Mouse (Mus musculus): ENCODE results near the gene Zscan5b.
A peak's percentile ranks its signal among the peaks of the same experiment; 100 is the strongest.
"Not testable (repeated sequence)": the region's sequence is repeated elsewhere in the genome, so short reads cannot be mapped to it uniquely, and the experiment has no call there.

The Zscan5b gene

DNA sequence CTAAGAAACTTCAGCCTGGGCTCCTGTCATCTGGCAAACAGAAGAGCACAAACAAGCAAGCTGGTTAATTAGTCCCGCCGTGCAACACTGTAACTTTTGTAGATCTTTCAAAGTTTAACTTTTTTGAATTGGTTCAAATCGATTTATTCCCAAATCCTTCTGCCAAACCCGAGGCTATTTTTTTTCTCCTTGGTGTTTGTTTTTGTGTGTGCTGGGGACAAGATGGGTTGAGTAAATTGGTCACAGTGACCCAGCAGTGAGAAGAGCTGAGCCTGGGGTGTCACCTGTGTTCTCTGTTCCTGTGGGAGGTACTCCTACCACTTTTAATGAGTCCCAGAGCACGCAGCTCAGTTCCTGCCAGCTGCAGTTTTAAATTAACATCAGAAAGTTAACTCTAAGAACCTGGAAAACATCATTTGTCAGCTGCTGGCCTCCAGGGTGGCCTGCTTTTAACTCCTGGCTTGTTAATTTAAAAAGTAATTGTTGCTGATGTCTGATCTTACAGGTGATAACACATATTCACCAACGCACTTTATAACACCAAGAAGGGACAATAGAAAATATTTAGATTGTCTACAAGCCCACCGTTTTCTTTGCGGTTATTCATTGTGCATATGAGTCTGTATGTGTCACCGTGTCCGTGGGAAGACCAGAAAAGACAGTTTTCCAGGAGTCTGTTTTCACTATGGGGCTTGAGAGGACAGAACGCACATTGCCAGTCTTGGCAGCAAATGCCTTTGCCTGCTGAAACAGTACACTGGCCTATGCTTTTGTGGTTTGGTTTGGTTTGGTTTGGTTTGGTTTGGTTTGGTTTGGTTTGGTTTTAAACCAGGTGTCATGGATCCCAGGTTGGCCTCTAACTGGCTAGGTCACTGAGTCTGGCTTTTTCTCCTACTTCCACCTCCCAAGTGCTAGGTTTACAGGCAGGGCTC, 22.5 kb downstream of the Zscan5b start:
- DNase-seq (ENCODE audit: low spot score in 2 of 2) = no peak

DNA sequence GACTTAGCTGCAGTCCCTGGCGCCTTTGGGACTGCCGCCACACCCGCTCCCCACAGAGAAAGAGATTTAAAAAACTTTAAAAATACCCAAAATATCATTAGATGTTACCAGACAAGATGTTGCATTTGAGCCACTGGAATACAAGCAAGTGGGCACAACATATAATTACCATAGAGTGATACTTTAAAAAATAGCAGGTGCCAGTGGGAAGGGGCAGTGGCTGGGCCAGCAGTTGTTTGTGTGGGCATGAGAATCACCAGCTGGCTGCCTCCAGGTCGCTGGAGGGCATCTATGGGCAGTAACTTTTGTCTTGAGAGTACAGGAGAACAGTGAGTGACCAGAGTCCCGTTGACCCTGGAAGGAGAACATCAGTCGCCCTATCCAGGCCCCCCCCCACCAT, 30.3 kb downstream of the Zscan5b start, which contains the start of gene Epp13:
Epp13 (plus strand) TSS at position 301 of the 400 bp plus-strand sequence.
- DNase-seq (ENCODE audit: low spot score in 2 of 2) = no peak

DNA sequence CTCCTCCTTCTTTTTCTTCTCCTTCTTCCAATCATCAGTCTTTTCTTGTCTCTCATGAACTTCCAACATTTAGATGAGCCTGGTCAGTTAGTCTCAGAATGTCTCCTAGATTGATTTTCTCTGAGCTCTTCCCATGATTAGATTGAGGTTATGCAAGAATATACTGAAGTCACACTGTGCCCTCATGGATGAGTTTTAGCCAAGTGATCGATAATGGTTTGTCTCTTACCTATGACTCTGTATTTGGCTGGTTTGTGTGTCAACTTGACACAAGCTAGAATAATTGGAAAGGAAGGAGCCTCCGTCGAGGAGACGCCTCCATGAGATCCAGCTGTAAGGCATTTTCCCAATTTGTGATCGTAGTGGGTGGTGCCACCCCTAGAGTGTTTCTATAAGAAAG, 32.4 kb downstream of the Zscan5b start:
- DNase-seq (ENCODE audit: low spot score in 2 of 2) = no peak

DNA sequence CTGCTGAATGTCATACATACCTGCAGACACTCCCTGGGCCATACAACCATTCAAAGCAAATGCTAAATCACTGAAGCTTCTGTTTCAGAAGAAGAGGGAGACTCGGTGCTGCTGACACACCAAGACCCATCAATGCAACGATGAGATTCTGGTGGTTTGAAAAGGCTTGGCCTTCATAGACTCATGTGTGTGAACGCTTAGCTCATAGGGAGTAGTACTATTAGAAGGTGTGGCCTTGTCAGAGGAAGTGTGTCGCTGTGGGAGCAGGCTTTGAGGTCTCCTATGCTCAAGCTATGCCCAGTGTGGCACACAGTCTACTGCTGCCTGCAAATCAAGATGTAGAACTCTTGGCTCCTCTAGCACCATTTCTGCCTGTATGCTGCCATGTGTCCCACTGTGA, 35.3 kb downstream of the Zscan5b start:
- no peak for DNase-seq (ENCODE audit: low spot score in 2 of 2)

DNA sequence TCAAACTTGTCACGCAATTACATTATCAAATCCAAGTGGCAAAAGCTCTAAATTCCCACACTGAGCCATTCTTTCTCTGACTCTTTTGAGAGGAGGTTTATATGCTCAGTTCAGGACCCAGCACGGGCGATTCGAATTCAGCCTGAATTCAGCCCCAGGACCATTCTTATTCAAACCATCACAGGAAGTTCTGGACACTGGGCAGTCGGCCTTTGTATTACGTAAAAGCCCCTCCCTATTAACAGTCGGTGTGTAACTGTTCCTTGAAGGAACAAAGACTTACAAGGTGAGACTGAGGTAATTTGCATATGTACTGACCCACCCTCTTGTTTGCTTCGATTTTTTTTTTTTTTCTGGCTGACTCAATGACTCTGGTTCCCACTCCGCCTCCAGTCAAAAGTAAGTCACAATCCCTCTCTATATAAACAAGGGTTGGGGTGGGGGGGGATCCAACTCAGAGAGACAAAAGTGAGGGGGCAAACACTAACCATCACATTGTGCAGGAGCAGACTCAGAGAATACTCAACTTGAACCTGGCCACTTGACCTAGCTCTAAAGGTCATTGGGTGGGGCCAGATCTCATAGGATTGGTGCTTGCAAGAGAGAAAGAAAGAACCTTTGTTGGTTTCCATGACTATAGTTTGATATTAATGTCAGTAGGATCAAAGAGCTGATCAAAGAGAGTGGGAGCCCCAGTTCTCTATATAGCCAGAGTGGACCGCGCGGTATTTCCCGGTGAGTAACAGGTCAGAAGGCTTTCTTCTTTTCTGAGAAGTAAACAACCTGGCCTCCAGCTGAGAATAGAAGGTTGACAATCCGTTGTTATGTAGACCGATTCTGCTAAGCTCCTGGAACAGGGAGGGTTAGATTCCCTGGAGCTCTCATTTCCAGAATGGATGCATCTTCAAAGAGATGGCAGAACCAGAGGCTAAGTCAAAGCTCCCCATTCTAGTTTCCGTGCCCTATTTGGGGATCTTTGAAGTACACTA, 36.4 kb downstream of the Zscan5b start:
- no peak for DNase-seq (ENCODE audit: low spot score in 2 of 2)

DNA sequence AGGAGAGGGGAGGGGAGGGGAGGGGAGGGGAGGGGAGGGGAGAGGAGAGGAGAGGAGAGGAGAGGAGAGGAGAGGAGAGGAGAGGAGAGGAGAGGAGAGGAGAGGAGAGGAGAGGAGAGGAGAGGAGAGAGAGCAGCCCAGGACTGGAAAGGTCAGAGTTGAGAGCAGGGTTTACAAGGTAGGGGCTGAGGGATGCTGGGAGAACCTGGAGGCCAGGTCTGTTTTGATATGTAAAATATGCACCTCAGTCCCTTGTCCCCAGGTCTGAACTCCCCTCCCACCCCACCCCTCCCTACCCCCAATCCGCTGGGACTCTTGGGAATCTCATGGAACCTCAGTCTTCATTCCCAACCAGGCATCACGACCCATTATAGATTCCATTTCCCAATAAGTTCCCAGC, 37.9 kb downstream of the Zscan5b start:
- DNase-seq (ENCODE audit: low spot score in 2 of 2) = not testable (repeated sequence)

DNA sequence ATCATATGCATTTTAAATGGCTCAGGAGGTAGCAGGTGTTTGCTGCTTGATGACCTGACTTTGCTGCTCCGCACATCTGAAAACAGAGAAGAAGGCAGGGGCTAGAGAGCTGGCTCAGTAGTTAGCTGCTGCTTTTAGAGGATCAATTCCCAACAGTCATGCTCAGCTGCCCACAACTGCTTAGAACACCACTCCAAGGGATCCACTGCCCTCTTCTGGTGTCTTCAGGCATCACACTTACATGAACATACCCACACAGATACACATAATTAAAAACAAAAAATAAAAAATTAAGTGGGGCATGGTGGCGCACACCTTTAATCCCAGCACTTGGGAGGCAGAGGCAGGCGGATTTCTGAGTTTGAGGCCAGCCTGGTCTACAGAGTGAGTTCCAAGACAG, 40.0 kb downstream of the Zscan5b start:
- no peak for DNase-seq (ENCODE audit: low spot score in 2 of 2)

DNA sequence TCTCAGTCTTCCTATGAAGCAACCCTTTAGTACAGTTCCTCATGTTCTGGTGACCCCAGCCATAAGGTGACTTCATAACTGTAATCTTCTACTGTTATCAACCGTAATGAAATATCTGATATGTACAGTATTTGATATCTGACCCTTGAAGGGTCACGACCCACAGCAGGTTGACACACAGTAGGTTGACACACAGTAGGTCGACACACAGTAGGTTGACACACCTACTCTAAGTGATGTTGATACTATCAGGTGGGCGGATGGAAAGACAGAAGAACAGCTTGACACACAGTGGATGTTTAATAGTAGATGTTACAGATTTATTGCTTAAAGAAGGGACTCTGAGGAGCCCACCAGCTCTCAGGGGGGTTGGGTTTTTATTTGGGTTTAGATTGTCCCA, 40.9 kb downstream of the Zscan5b start:
- DNase-seq (ENCODE audit: low spot score in 2 of 2) = no peak

DNA sequence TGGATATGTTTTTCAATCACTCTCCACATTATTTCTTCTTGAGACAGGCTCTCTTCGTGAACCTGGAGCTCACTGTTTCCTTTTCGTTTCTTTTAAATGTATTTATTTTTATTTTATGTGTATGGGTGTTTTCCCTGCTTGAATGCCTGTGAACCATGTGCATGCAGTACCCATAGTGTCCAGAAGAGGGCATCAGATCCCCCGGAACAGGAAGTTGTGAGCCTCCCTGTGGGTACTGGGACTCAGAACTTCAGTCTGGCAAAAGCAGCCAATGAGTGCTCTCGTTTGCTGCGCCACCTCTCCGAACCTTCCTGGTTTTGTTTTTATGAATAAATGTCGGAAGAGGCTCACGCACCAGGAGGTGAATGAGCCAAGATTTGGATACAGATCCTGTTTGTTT, 43.6 kb downstream of the Zscan5b start:
- DNase-seq (ENCODE audit: low spot score in 2 of 2) = no peak

DNA sequence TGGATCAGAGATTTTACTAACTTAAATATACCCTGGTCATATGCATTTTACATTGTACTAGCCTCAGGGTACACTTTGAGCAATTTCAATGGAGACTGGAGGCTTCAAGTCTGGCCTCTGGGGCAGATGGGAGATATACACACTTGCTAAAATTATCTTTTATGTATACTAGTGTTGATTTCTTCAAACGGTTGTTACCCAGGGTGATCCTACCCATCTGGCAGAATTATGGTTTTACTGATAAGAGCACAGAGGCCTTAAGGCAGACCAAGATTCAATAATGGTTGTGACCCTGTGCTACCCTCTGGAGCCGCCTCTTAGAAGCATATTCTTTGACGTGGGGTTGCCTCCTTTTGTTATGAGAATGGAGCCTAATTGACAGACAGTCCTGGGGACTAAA, 55.8 kb downstream of the Zscan5b start:
- DNase-seq (ENCODE audit: low spot score in 2 of 2) = no peak

DNA sequence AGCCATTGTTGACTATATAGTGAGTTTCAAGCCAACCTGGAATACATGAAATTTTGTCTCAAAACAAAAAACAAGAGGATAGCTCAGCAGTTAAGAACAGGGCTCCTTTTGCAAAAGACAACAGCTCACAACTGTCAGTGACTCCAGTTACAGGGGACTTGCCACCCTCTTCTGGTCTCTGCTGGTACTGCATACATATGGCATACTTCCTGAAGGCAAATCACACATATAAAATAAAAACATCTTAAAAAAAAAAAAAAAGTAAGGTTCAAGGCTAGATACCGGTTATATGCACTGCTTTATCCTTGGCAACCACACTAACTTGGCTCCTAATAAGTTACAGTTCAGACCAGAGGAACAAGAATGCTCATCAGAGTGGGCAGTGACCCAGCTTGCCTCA, 60.7 kb downstream of the Zscan5b start:
- DNase-seq (ENCODE audit: low spot score in 2 of 2) = peak; percentile 46 to 75

DNA sequence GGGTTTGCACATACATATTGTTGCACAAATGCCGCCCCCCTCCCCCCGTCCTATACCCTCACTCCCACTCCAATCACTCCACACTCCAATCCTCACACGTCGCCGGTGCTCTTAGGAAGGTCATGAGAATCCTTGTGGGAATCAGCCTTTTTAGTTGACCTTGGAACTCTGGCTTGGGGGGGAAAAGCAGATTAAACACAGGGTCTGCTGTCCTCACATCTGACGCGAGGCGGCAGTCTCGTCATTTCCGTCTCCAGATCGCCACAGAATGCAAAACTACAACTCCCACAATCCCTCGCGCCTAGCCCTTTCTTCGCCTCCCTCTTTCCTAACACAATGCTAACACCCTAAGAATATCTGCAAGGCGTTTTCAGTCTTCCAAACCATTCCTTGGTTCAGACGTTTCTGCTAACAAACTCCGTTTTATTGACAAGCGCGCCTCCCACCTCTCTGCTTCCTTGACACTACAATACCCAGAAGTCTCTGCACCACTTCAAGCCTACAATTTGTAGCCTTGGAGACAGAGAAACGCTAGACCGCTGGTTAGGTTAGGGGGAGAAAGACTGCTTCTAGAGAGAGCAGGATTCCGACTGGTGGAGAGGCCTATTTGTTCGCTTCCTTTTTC, 61.5 kb downstream of the Zscan5b start:
- peak; percentile 68 to 72 for DNase-seq (ENCODE audit: low spot score in 2 of 2)

DNA sequence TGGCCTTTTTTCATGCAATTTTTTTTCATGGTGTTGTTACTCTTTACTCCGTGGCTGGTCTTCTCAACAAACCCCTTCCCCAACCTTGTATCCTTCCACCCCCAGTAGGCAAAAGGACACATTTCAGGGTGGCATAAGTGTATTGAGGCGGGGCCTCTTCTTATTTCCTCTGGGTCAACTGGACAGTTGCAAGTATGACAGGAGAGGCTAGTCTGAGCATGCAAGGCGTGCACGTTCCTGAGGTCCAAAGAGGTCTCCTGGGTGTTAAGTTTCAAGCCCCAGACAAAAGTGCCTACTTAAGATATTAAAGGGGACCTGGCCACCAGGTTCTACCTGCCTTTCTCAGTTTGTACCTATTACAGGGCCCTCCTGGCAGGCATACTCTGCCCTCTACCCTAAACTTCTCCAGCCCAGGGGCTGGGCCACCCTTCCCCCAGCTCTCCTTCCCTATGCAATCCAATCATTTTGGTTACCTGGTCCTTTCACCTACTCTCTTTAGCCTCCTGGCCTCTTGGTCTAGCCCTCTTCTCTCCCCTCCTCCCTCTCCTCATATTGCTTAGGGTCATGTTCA, 62.4 kb downstream of the Zscan5b start:
- DNase-seq (ENCODE audit: low spot score in 2 of 2) = no peak

DNA sequence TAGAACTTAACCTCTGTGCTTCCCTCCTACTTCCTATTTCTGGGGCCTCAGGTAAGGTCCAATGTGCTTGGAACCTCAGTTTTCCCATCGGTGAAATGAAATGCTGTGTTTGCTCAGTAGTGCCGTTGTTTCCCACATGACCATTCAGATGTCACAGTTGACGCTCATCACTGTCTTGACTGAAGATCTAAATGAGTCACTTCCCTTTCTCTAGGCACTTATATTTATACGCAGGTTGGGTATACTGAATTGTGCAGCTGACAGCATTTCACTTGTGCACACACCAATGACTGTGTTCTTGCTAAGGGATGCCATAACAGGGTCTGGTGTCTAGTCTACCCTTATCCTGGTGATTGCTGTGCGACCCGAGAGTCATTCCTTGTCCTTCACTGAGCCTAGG, 63.3 kb downstream of the Zscan5b start:
- DNase-seq (ENCODE audit: low spot score in 2 of 2) = no peak

DNA sequence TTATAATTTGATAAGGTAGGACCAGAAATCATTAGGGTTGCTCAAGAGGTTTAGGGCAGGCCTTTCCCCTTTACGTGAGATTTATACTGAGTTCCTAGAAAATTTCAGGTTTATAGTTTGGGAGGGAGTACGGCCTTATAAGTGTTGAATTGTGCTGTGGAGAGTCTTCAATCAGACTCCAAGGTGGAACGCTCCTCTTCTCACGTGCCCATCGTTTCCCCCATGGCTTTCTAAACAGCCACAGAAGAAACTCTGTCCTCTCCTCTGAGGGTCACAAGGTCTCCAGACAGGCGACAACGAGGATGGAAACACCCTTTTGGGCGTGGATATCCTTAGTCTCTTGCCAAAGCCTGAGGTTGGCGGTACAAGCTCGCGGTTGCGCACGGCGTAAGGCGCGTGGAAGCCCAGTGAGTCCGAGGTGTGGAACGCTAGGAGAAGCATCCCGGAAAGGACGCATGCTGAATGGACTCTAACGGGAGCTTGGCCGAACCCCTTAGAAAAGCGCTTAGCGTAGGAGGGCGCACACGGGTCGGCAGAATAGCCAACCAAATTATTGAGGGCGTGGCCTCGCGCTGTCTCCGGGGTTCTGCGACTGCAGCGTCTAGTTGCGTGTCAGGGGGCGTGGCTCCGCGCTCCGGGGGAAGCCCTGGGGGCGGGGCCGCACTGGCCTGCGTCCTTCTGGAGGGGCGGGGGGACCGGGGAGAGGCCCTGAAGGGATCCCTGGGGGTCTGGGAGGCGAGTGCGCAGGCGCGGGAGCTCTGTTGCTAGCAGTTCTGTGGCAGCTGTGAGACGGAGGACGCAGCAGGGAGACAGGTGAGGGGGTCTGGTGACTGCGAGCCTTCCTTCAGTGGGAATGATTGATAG, 64.0 kb downstream of the Zscan5b start, which contains the start of gene Zfp667:
Zfp667 (plus strand) TSS at position 738 of the 864 bp plus-strand sequence.
- peak; percentile 97 to 98 for DNase-seq (ENCODE audit: low spot score in 2 of 2)

DNA sequence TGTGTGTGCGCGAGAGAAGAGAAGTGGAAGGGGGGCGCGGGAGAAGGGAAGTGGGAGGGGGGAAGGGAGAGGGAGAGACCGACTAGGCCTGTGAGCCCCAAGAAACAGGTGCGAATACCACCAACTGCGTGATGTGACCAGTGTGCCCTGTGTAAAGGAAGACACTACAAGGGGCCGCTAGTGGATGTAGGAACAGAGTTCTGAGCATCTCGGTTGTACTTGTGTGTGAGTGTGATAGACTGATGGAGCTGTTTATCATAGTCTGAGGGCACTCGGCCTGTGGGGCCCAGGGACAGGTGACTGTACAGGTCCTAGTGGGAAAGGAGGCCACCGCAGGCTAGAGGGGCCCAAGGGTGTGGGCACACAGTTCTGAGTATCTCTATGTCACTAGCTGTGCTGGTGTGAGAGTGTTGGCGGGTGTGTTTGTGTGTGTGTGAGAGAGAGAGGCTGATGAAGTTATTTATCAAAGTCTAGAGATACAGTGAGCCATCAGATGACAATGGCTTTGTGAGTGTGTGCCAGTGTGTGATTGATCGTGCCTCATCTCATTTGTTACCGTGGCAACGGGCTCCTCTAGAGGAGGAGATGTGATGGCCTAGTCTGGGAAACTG, 64.9 kb downstream of the Zscan5b start:
- no peak for DNase-seq (ENCODE audit: low spot score in 2 of 2)
